20 mouse cellular contexts compared by ENCODE assay signal in the genomic region with DNA sequence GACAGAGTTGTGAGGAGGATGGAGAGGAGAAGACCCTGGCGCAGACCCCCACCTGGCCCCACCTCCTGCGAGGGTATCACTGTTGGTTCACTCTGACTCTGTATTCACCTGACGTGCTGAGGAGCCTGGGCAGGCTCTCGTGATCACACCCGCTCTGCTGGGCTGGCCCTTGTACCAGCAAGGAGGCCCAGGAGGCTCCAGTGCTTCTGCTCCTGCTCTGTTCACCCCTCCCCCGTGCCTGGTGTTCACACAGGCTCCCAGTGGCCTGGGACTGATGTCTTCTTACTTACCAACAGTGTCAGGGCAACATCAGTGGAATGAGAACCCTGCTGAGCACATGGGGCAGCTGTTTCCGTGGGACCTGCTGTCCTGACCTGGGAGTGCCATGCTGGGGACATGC. TPM values are rescaled to one million over a fixed set of nuclear protein-coding genes. Genes with fewer than 3 reads are reported as not detected.
DNase-seq lines count a peak whose midpoint lies in the region; ATAC-seq lines count a peak whose summit lies in the region.
"Had no signal": no experiment of that assay in that cellular context is flagged by ENCODE, and none has a peak within 500 bp of the region (broad histone marks: within the 10 kb centered on the region; RNA-seq: fewer than 3 reads in every experiment).

No protein-coding gene starts in this region.

- peaks cover 67% of the 10 kb centered on the region for H3K27me3 ChIP-seq in hindbrain, embryonic 10.5 days (ENCODE audit: insufficient read depth, poor library complexity, severe bottlenecking)
- no peaks in the 10 kb centered on the region; the same call in none of the 2 replicates for H3K27me3 ChIP-seq in hindbrain, embryonic 16.5 days (replicated peaks; ENCODE audit: control insufficient read depth, insufficient read depth, low read length)
- H3K27me3 ChIP-seq in midbrain, embryonic 16.5 days (ENCODE audit: control insufficient read depth, insufficient read depth, low read depth, low read length): 0 out of 2 replicates have a peak, but pooled peaks cover 2% of the 10 kb centered on the region
- peaks cover 28% of the 10 kb centered on the region for H3K27me3 ChIP-seq in midbrain, embryonic 13.5 days
- H3K27me3 ChIP-seq in intestine, embryonic 16.5 days (replicated peaks; ENCODE audit: control insufficient read depth, insufficient read depth, low read length): no peaks in the 10 kb centered on the region
- no peaks in the 10 kb centered on the region for H3K27me3 ChIP-seq in stomach, embryonic 16.5 days (ENCODE audit: control insufficient read depth, insufficient read depth, low read length)

- H3K27ac ChIP-seq in hindbrain, embryonic 10.5 days: peak overlapping the region; percentile 71
- H3K27ac ChIP-seq in hindbrain, embryonic 16.5 days (ENCODE audit: low read depth, low read length): no peak overlapping the region
- no peak overlapping the region for H3K27ac ChIP-seq in midbrain, embryonic 16.5 days (ENCODE audit: low read length)
- no peak overlapping the region for H3K27ac ChIP-seq in midbrain, embryonic 13.5 days
- H3K27ac ChIP-seq in intestine, embryonic 16.5 days (ENCODE audit: low read length): no peak overlapping the region; the same call in 1 of the 2 replicates
- no peak overlapping the region for H3K27ac ChIP-seq in stomach, embryonic 16.5 days (ENCODE audit: low read length)
- H3K27ac ChIP-seq: hindbrain, embryonic 12.5 days; neural tube, embryonic 12.5 days had no signal

- WGBS in hindbrain, embryonic 10.5 days: 44% methylated on average over 7 of the region's 7 CpGs
- 50% methylated on average over 7 of the region's 7 CpGs for WGBS in hindbrain, embryonic 16.5 days
- 45% methylated on average over 7 of the region's 7 CpGs for WGBS in midbrain, embryonic 16.5 days
- whole genome bisulfite sequencing in midbrain, embryonic 13.5 days: 47% methylated on average over 7 of the region's 7 CpGs
- WGBS in intestine, embryonic 16.5 days: 45% methylated on average over 7 of the region's 7 CpGs
- WGBS in stomach, embryonic 16.5 days: 58% methylated on average over 7 of the region's 7 CpGs

- H3K4me2 ChIP-seq in hindbrain, embryonic 16.5 days (ENCODE audit: low read length): no peak overlapping the region
- H3K4me2 ChIP-seq in midbrain, embryonic 16.5 days (ENCODE audit: low read length): no peak overlapping the region
- H3K4me2 ChIP-seq in midbrain, embryonic 13.5 days (replicated peaks): no peak overlapping the region
- no peak overlapping the region for H3K4me2 ChIP-seq in intestine, embryonic 16.5 days (ENCODE audit: low read depth, low read length)
- H3K4me2 ChIP-seq in stomach, embryonic 16.5 days (ENCODE audit: low read depth, low read length): no peak overlapping the region
- H3K4me2 ChIP-seq: hindbrain, embryonic 12.5 days; neural tube, embryonic 12.5 days had no signal

- 0 out of 2 replicates have a peak, but pooled peaks cover 3% of the 10 kb centered on the region for H3K9me3 ChIP-seq in hindbrain, embryonic 10.5 days
- no peaks in the 10 kb centered on the region for H3K9me3 ChIP-seq in hindbrain, embryonic 16.5 days (ENCODE audit: control insufficient read depth, low read length)
- H3K9me3 ChIP-seq in midbrain, embryonic 16.5 days (replicated peaks; ENCODE audit: control insufficient read depth, low read length, poor library complexity, severe bottlenecking): no peaks in the 10 kb centered on the region
- no peaks in the 10 kb centered on the region for H3K9me3 ChIP-seq in midbrain, embryonic 13.5 days
- no peaks in the 10 kb centered on the region for H3K9me3 ChIP-seq in intestine, embryonic 16.5 days (ENCODE audit: control insufficient read depth, low read length)
- H3K9me3 ChIP-seq in stomach, embryonic 16.5 days (replicated peaks; ENCODE audit: control insufficient read depth, low read length): 0 out of 2 replicates have a peak, but pooled peaks cover 3% of the 10 kb centered on the region
- H3K9me3 ChIP-seq: neural tube, embryonic 12.5 days had no signal

- H3K4me3 ChIP-seq in hindbrain, embryonic 10.5 days: no peak overlapping the region
- H3K4me3 ChIP-seq in hindbrain, embryonic 16.5 days (ENCODE audit: low read length): no peak overlapping the region
- H3K4me3 ChIP-seq in midbrain, embryonic 16.5 days (ENCODE audit: low read depth, low read length): no peak overlapping the region
- no peak overlapping the region for H3K4me3 ChIP-seq in midbrain, embryonic 13.5 days (replicated peaks)
- H3K4me3 ChIP-seq in intestine, embryonic 16.5 days (ENCODE audit: low read length): no peak overlapping the region
- H3K4me3 ChIP-seq in stomach, embryonic 16.5 days (replicated peaks; ENCODE audit: low read length): no peak overlapping the region
- H3K4me3 ChIP-seq: hindbrain, embryonic 12.5 days; neural tube, embryonic 12.5 days had no signal

- H3K4me1 ChIP-seq in hindbrain, embryonic 10.5 days (replicated peaks): peaks cover 49% of the 10 kb centered on the region
- no peaks in the 10 kb centered on the region for H3K4me1 ChIP-seq in hindbrain, embryonic 16.5 days (ENCODE audit: control insufficient read depth, insufficient read depth, low read depth, low read length)
- H3K4me1 ChIP-seq in midbrain, embryonic 16.5 days (ENCODE audit: control insufficient read depth, insufficient read depth, low read length): peaks cover 4% of the 10 kb centered on the region; the same call in 1 of the 2 replicates
- H3K4me1 ChIP-seq in midbrain, embryonic 13.5 days (replicated peaks): peaks cover 13% of the 10 kb centered on the region
- peaks cover 19% of the 10 kb centered on the region for H3K4me1 ChIP-seq in intestine, embryonic 16.5 days (ENCODE audit: control insufficient read depth, insufficient read depth, low read length)
- H3K4me1 ChIP-seq in stomach, embryonic 16.5 days (ENCODE audit: control insufficient read depth, insufficient read depth, low read length): 0 out of 2 replicates have a peak, but pooled peaks cover 4% of the 10 kb centered on the region

- no peak overlapping the region for H3K9ac ChIP-seq in hindbrain, embryonic 16.5 days (ENCODE audit: low read depth, low read length)
- 0 out of 2 replicates have a peak overlapping the region, but pooled peaks have one; percentile 4 for H3K9ac ChIP-seq in midbrain, embryonic 16.5 days (ENCODE audit: low read depth, low read length)
- H3K9ac ChIP-seq in midbrain, embryonic 13.5 days (replicated peaks): no peak overlapping the region
- H3K9ac ChIP-seq in intestine, embryonic 16.5 days (ENCODE audit: low read depth, low read length): 0 out of 2 replicates have a peak overlapping the region, but pooled peaks have one; percentile 14
- H3K9ac ChIP-seq in stomach, embryonic 16.5 days (ENCODE audit: low read length): 0 out of 2 replicates have a peak overlapping the region, but pooled peaks have one; percentile 7
- H3K9ac ChIP-seq: hindbrain, embryonic 12.5 days; neural tube, embryonic 12.5 days had no signal

- ATAC-seq in hindbrain, embryonic 16.5 days: no peak
- no peak for ATAC-seq in midbrain, embryonic 16.5 days
- no peak for ATAC-seq in midbrain, embryonic 13.5 days
- peak; percentile 83 for ATAC-seq in intestine, embryonic 16.5 days
- ATAC-seq in stomach, embryonic 16.5 days (ENCODE audit: insufficient read depth, low FRiP score): peak; percentile 61; the same call in 1 of the 2 replicates
- ATAC-seq: forebrain, embryonic 14.5 days; Patski had no signal

- H3K36me3 ChIP-seq in hindbrain, embryonic 10.5 days: no peaks in the 10 kb centered on the region
- H3K36me3 ChIP-seq in hindbrain, embryonic 16.5 days (ENCODE audit: control insufficient read depth, insufficient read depth, low read length): no peaks in the 10 kb centered on the region
- no peaks in the 10 kb centered on the region for H3K36me3 ChIP-seq in midbrain, embryonic 16.5 days (ENCODE audit: control insufficient read depth, insufficient read depth, low read length)
- no peaks in the 10 kb centered on the region for H3K36me3 ChIP-seq in midbrain, embryonic 13.5 days
- no peaks in the 10 kb centered on the region for H3K36me3 ChIP-seq in intestine, embryonic 16.5 days (ENCODE audit: control insufficient read depth, insufficient read depth, low read length)
- no peaks in the 10 kb centered on the region for H3K36me3 ChIP-seq in stomach, embryonic 16.5 days (ENCODE audit: control insufficient read depth, insufficient read depth, low read length)
- H3K36me3 ChIP-seq: hindbrain, embryonic 12.5 days; neural tube, embryonic 12.5 days had no signal

- DNase-seq in hindbrain, embryonic 10.5 days (ENCODE audit: low spot score): no peak
- DNase-seq in adrenal gland, adult 8-10 months: no peak
- no peak for DNase-seq in spleen, postnatal 4 days (ENCODE audit: low spot score in 2 of 2)
- DNase-seq: adrenal gland, postnatal 10 days; cerebellum, postnatal 10 days; gastrocnemius, postnatal 10 days; heart, adult 11 months; kidney, adult 18-20 months; liver; right cerebral cortex, adult 18-20 months; thymus, adult 2 months had no signal

RNA-seq across cellular contexts. Expression of a gene that starts 42.5 kb away (rescaled TPM):
- polyA plus RNA-seq in hindbrain, embryonic 10.5 days (2016; fragmentation: Nextera tagmentation; extraction: Ambion mirVana): 83.8 and 87.8 TPM in 2 replicates
- polyA plus RNA-seq in hindbrain, embryonic 16.5 days (2015; fragmentation: Nextera tagmentation; extraction: Ambion mirVana): 73.6 and 101 TPM in 2 replicates
- 88.1 and 94.5 TPM in 2 replicates for polyA plus RNA-seq in midbrain, embryonic 16.5 days (2015; fragmentation: Nextera tagmentation; extraction: Ambion mirVana)
- polyA plus RNA-seq in midbrain, embryonic 13.5 days (2015; fragmentation: Nextera tagmentation; extraction: Ambion mirVana): 60.7 and 73.4 TPM in 2 replicates
- polyA plus RNA-seq in intestine, embryonic 16.5 days (2015; fragmentation: Nextera tagmentation; extraction: Ambion mirVana): 68.4 and 76.3 TPM in 2 replicates
- polyA plus RNA-seq in stomach, embryonic 16.5 days (2015; fragmentation: Nextera tagmentation; extraction: Ambion mirVana): 119 and 124 TPM in 2 replicates
- 100 to 1,000 TPM in 2 of 4 experiments, 10 to 100 TPM in 2; 44.6 to 150 (median 89.6) TPM for total RNA-seq in adrenal gland, adult 8-10 months (2022)

Comparison
In these comparisons a context has a peak if more than half of its experiments do, and no peak if none do; other contexts are left out.
1. H3K9ac ChIP-seq: peak in midbrain, embryonic 16.5 days (single experiment), intestine, embryonic 16.5 days (single experiment) and stomach, embryonic 16.5 days (single experiment); none in hindbrain, embryonic 16.5 days (single experiment) and midbrain, embryonic 13.5 days (single experiment).
2. ATAC-seq: peak in intestine, embryonic 16.5 days (single experiment) and stomach, embryonic 16.5 days (single experiment); none in hindbrain, embryonic 16.5 days (single experiment), midbrain, embryonic 16.5 days (single experiment) and midbrain, embryonic 13.5 days (single experiment).